Mouse (Mus musculus) monocyte, adult 59 days (primary cell): ENCODE results near the gene Cacna1f. TPM values are rescaled to one million over a fixed set of nuclear protein-coding genes. Genes with fewer than 3 reads are reported as not detected.

Experiments used
- total RNA-seq, 2 experiments: library from RNA; stranded (reverse); gene quantifications; one replicate each; pipeline ENCODE4 v1.2.4; 2023

Gene Cacna1f
- under 1 TPM; 0.47 to 0.49 TPM for total RNA-seq

GRCm38 (mm10) chrX:7606783-7607182 is at the start of gene Cacna1f:
Gene Cacna1f (plus strand): TSS chrX:7607083.

GRCm38 (mm10) chrX:7573176-7574086 is 33.5 kb upstream of the Cacna1f start, which contains the start of gene Foxp3:
Gene Foxp3 (plus strand): TSS chrX:7573644.

GRCm38 (mm10) chrX:7574087-7574884 is 32.6 kb upstream of the Cacna1f start, which contains the start of gene Ppp1r3f:
Gene Ppp1r3f (minus strand): TSS chrX:7574283.

GRCm38 (mm10) chrX:7604879-7605574 is 1.9 kb upstream of the Cacna1f start, which contains the start of gene Ccdc22:
Gene Ccdc22 (minus strand): TSS chrX:7605517.

GRCm38 (mm10) chrX:7638401-7639091 is 31.7 kb downstream of the Cacna1f start, which contains the start of gene Syp:
Gene Syp (plus strand): TSS chrX:7638471.

GRCm38 (mm10) chrX:7657221-7657639 is 50.3 kb downstream of the Cacna1f start, which contains the start of gene Prickle3:
Gene Prickle3 (plus strand): TSS chrX:7657260.

GRCm38 (mm10) chrX:7670921-7671623 is 64.2 kb downstream of the Cacna1f start, which contains the start of gene Plp2:
Gene Plp2 (minus strand): TSS chrX:7671390.

GRCm38 (mm10) chrX:7680864-7681263 is 74.0 kb downstream of the Cacna1f start, which contains the start of gene Magix:
Gene Magix (minus strand): TSS chrX:7681251.

Other genes starting within 250 kb of the Cacna1f start
- 1 to 10 TPM; 1.1 to 1.8 TPM for gene Usp27x, start 231.3 kb upstream of the Cacna1f start, total RNA-seq
- not detected for gene Foxp3, start 33.4 kb upstream of the Cacna1f start, total RNA-seq
- 1 to 10 TPM; 1.6 to 2.0 TPM for gene Ppp1r3f, start 32.8 kb upstream of the Cacna1f start, total RNA-seq
- gene Ccdc22, start 1.6 kb upstream of the Cacna1f start, total RNA-seq = 10 to 100 TPM; 23.4 to 28.8 TPM
- 1 to 10 TPM in 1 of 2 experiments, not detected in 1; 1.0 TPM for gene Syp, start 31.4 kb downstream of the Cacna1f start, total RNA-seq
- gene Prickle3, start 50.2 kb downstream of the Cacna1f start, total RNA-seq = 10 to 100 TPM; 22.3 to 26.5 TPM
- 10 to 100 TPM; 78.2 to 91.8 TPM for gene Plp2, start 64.3 kb downstream of the Cacna1f start, total RNA-seq
- gene Magix, start 74.2 kb downstream of the Cacna1f start, total RNA-seq = not detected
- 10 to 100 TPM; 38.6 to 45.8 TPM for gene Gpkow, start 90.0 kb downstream of the Cacna1f start, total RNA-seq
- gene Wdr45, start 107.2 kb downstream of the Cacna1f start, total RNA-seq = 10 to 100 TPM; 42.0 to 42.8 TPM
- not detected for gene Gm45208, start 115.2 kb downstream of the Cacna1f start, total RNA-seq
- gene Praf2, start 121.4 kb downstream of the Cacna1f start, total RNA-seq = 10 to 100 TPM in 1 of 2 experiments, 1 to 10 TPM in 1; 8.2 to 10.6 TPM
- not detected for gene Ccdc120, start 143.8 kb downstream of the Cacna1f start, total RNA-seq
- gene Tfe3, start 155.5 kb downstream of the Cacna1f start, total RNA-seq = 100 to 1,000 TPM; 109 to 115 TPM
- gene Gripap1, start 182.7 kb downstream of the Cacna1f start, total RNA-seq = 100 to 1,000 TPM; 114 to 122 TPM
- gene Kcnd1, start 215.2 kb downstream of the Cacna1f start, total RNA-seq = 1 to 10 TPM; 2.0 to 5.9 TPM
- 100 to 1,000 TPM; 147 to 152 TPM for gene Otud5, start 234.3 kb downstream of the Cacna1f start, total RNA-seq